Mouse (Mus musculus) hematopoietic multipotent progenitor cell, adult 10-12 weeks (in vitro differentiated cells): ENCODE data around the gene Ccl27b. TPM values are rescaled to one million over a fixed set of nuclear protein-coding genes. Genes with fewer than 3 reads are reported as not detected.

ENCODE experiments used
- polyA plus RNA-seq: library from polyadenylated mRNA; stranded (reverse); fragments of >175 nt; gene quantifications from 2 replicates; pipeline ENCODE4 v1.2.3, GENCODE M21; 2012; ENCODE audit warnings: low replicate concordance

Gene Ccl27b
- not detected in 2 replicates for polyA plus RNA-seq

DNA sequence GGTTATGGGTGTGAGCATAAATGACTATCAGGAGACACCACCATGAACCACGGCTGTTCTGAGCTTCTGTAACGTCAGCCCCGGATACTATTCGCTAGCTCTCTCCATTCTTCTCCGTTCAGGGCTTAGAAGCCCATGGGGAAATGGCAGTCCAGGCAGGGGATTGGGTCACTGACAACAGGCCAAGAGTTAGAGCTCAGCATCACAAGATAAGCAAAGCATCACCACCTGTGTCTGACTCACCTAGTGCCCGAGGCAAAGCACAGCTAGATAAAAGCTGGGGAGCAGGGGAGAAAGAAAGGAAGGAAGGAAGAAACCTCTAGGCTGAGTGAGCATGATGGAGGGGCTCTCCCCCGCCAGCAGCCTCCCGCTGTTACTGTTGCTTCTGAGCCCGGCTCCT lies at the start of gene Ccl27b:
Gene Ccl27b, plus strand, starts transcription at position 301 of the 400 bp plus-strand sequence.

DNA sequence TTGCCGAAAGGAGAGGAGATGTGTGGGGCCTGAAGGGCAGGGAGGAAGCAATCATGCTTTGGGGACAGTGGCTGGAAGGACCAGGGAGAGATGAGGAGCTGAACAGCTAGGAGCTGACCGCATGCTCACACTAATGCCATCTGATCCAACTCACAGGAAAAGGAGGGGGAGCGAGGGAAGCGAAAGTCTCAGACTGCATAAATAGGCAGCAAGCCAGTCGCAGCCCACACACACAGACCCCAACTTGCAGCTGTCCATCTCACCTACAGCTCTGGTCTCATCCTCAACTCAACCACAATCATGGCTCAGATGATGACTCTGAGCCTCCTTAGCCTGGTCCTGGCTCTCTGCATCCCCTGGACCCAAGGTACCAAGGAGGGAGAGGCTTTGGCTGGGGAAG lies 43.2 kb upstream of the Ccl27b start, which contains the start of gene Gm10591:
Gene Gm10591, plus strand, starts transcription at position 301 of the 400 bp plus-strand sequence.

DNA sequence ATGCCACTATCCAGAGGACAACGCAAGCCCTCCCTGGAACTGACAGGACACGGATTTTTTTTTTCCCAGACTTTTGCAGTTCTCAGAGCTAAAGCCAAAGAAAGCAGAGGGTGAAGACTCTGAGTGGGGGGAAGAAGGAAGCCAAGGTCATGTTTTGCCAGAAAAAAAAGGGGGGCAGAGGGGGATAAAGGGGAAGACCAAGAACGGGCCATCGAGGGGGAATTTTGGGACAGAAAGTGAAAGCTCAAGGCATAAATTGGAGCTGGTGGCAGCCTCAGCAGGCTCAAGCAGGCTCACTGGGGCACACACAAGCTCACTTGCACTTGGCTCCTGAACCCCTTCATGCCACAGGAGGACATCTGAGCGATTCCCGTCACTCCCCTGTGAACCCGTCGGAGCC lies 25.6 kb upstream of the Ccl27b start, which contains the start of gene Gm2564:
Gene Gm2564, plus strand, starts transcription at position 301 of the 400 bp plus-strand sequence.

DNA sequence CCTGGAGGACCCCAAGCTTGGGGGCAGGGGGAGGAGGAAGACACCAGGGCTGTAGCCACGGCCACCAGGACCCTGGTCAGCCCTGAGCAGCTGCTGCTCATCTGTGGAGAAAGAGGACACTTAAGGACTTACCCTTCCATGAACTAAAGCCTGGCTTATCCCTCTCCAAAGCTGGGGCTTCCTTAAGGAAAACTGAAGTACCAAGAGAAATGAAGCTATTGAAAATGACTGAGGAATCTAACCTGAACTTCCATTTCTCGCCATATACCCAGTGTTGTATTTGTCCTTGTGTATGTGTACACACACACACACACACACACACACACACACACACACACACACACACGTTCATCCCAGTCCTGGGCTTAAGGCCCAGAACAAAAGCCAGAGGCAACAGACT lies 6.7 kb downstream of the Ccl27b start, which contains the start of gene Il11ra2:
Gene Il11ra2, minus strand, starts transcription at position 101 of the 400 bp plus-strand sequence.

Other genes starting within 250 kb of the Ccl27b start
- gene Gm21586, start 215.9 kb upstream of the Ccl27b start, polyA plus RNA-seq: 3.0 TPM in 1 of 2 replicates, not detected in the other
- not detected in 2 replicates for gene Gm2163, start 188.5 kb upstream of the Ccl27b start, polyA plus RNA-seq
- not detected in 2 replicates for gene Fam205a2, start 127.1 kb upstream of the Ccl27b start, polyA plus RNA-seq
- gene Gm10591, start 43.1 kb upstream of the Ccl27b start, polyA plus RNA-seq: not detected in 2 replicates
- gene Gm2564, start 25.5 kb upstream of the Ccl27b start, polyA plus RNA-seq: not detected in 2 replicates
- not detected in 2 replicates for gene Il11ra2, start 6.6 kb downstream of the Ccl27b start, polyA plus RNA-seq
- not detected in 2 replicates for gene 4930578G10Rik, start 80.3 kb downstream of the Ccl27b start, polyA plus RNA-seq
- gene Ccl19, start 101.3 kb downstream of the Ccl27b start, polyA plus RNA-seq: 0.25 TPM in 1 of 2 replicates, not detected in the other
- gene Ccl21a, start 118.7 kb downstream of the Ccl27b start, polyA plus RNA-seq: 1.2 and 4.8 TPM in 2 replicates
- not detected in 2 replicates for gene Fam205a1, start 198.6 kb downstream of the Ccl27b start, polyA plus RNA-seq
- not detected in 2 replicates for gene Gm12394, start 201.5 kb downstream of the Ccl27b start, polyA plus RNA-seq
- not detected in 2 replicates for gene Fam205c, start 219.0 kb downstream of the Ccl27b start, polyA plus RNA-seq